14 mouse cellular contexts compared by ENCODE assay signal in the genomic region with DNA sequence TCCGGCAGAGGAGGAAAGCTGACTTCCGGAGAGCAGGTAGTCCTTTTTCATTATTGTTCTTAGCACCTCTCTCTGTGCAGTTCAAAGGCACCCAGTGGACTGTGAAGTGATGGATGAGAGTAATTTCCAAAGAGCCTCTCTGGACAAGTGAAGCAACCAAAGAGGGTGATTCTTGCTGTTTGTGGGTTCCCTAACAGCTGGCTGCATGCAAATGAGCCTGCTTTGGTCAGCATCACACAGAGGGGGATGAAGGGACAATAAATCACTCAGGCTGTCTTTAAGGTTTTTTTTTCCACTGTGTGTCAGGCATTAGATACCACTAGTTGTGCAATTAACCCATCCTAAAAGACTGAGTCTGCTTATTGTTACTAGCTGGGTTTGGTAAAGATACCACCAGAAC.
"Had no signal": no experiment of that assay in that cellular context is flagged by ENCODE, and none has a peak within 500 bp of the region (broad histone marks: within the 10 kb centered on the region; RNA-seq: fewer than 3 reads in every experiment).

No protein-coding gene starts in this region.

- H3K36me3 ChIP-seq: midbrain, embryonic 10.5 days had no signal

- DNase-seq: kidney, adult 8-10 months; kidney, postnatal 4 days; liver; lung, adult 18-20 months; lung, postnatal 36 days; midbrain, embryonic 14.5 days; right cerebral cortex, postnatal 25 days; thymus, postnatal 4 days had no signal

- H3K4me2 ChIP-seq: limb, embryonic 12.5 days had no signal

- H3K27me3 ChIP-seq: limb, embryonic 12.5 days had no signal

- H3K9ac ChIP-seq: limb, embryonic 12.5 days; liver, embryonic 14.5 days had no signal

- ATAC-seq: intestine, embryonic 16.5 days had no signal

- H3K4me3 ChIP-seq: layer of hippocampus, adult 2 months; limb, embryonic 12.5 days; midbrain, embryonic 10.5 days had no signal

- H3K4me1 ChIP-seq: limb, embryonic 12.5 days; midbrain, embryonic 10.5 days had no signal

- H3K27ac ChIP-seq: kidney, postnatal 0 days; layer of hippocampus, adult 2 months; limb, embryonic 12.5 days; liver, embryonic 14.5 days; midbrain, embryonic 10.5 days had no signal
